Mouse (Mus musculus) A20 (cell line): ENCODE data around the gene Prc1.

Experiments
- DNase-seq: peaks from one replicate; pipeline ENCODE4 v3.0.0-alpha.2; 2011; ENCODE audit warnings: low read depth, low spot score

Prc1 gene

GRCm38 (mm10) chr7:80294062-80294763, at the start of gene Prc1:
Gene Prc1, plus strand, starts transcription at chr7:80294450.
- DNase-seq, result peak; percentile 99

- DNase-seq, result no peak
These were observed 49.4 kb upstream of the Prc1 start for GRCm38 (mm10) chr7:80244851-80245250.

GRCm38 (mm10) chr7:80246148-80246721, 48.0 kb upstream of the Prc1 start, which contains the start of gene Ttll13:
Gene Ttll13, plus strand, starts transcription at chr7:80246376.
- peak; percentile 97 for DNase-seq

- DNase-seq, result no peak
These were observed 47.4 kb upstream of the Prc1 start for GRCm38 (mm10) chr7:80246859-80247258.

- no peak for DNase-seq
These were observed 41.8 kb upstream of the Prc1 start for GRCm38 (mm10) chr7:80252437-80252836.

DNA sequence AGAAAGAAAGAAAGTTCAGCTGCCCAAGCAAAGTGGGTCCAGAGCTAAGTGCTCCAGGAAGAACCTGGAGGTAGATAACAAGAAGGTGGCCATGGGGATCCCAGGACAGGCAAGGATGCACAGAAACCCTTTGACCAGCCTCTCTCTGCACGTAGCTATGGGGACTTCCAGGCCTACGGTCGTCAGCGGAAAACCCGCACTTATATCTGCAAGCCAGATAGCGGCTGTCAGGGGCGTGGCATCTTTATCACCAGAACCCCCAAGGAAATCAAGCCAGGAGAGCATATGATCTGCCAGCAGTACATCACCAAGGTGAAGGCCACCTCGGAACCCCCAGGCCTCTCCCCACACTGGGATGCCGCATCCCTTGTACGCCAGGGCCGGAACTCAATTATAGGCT, 41.4 kb upstream of the Prc1 start:
- no peak for DNase-seq

DNA sequence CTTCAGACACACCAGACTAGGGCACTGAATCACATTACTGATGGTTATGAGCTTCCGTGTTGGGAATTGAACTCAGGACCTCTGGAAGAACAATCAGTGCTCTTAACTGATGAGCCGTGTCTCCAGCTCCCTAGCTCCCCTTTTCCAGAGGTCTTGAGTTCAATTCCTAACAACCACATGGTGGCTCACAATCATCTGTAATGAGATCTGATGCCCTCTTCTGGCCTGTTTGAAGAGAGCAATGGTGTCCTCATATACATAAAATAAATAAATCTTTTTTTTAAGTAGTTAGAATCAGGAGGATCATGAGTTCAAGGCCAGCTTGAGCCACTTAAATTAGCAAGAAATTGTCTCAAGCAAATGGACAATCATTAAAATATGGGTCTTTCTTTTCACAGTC, 38.3 kb upstream of the Prc1 start:
- DNase-seq, result peak; percentile 38

- no peak for DNase-seq
These were observed 36.5 kb upstream of the Prc1 start for GRCm38 (mm10) chr7:80257706-80258105.

DNA sequence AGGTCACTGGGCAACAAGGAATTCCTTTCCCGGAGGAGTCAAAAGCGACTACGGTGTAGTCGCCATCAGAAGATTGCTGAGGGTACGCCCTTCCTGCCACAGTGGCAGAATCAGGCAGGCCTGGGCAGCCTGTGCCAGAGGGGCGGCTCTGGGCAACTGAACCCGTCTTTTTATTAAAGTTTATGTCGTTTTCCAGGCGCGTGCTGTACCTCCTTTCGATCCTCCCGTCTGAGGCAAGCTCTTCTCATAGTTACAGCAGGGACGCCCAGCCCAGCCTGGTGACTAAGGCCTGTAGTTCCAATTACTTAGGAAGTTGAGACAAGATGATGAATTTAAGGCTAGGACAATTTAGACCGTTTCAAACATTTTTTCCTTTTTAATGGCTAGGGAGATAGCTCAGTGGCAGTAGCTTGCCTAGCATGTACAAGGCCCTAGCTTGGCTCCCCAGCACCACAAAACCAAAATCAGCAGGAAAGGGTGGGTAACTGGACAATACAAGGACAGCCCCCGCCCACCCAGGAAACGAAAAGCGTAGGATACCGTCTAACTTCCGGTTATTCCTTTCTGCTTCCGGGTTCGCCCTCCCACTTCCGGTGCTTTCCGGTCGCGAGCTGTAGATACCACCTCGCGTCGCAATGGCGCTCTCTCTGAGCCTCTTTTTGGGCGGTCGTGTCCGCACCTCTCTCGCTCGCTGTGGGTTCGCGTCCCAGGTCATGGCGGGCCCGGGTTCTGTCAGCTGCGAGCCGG, 33.5 kb upstream of the Prc1 start, which contains the start of gene Ngrn:
Gene Ngrn, plus strand, starts transcription at position 591 of the 747 bp plus-strand sequence.
- DNase-seq, result peak; percentile 89

GRCm38 (mm10) chr7:80261372-80261990, 32.8 kb upstream of the Prc1 start:
- DNase-seq, result no peak

DNA sequence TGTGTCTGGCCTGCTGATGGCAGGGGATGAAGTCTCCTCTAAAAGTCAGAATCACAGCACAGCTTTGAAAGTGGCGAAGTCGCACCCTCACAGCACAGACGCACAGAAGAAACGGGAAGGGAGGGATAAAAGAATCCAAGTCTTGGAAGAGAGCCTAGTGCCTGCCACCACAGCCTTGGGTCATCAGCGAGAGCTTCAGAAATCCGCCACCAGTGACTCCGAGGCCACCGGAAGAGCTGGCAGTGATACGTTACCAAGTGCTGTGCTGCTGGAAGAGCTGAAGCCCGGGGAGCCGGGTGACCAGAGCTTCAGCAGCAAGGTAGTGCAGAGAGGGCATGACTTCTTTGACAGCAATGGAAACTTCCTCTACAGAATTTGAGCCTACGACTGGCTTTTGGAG, 29.6 kb upstream of the Prc1 start:
- no peak for DNase-seq

GRCm38 (mm10) chr7:80267764-80268163, 26.5 kb upstream of the Prc1 start:
- no peak for DNase-seq

DNA sequence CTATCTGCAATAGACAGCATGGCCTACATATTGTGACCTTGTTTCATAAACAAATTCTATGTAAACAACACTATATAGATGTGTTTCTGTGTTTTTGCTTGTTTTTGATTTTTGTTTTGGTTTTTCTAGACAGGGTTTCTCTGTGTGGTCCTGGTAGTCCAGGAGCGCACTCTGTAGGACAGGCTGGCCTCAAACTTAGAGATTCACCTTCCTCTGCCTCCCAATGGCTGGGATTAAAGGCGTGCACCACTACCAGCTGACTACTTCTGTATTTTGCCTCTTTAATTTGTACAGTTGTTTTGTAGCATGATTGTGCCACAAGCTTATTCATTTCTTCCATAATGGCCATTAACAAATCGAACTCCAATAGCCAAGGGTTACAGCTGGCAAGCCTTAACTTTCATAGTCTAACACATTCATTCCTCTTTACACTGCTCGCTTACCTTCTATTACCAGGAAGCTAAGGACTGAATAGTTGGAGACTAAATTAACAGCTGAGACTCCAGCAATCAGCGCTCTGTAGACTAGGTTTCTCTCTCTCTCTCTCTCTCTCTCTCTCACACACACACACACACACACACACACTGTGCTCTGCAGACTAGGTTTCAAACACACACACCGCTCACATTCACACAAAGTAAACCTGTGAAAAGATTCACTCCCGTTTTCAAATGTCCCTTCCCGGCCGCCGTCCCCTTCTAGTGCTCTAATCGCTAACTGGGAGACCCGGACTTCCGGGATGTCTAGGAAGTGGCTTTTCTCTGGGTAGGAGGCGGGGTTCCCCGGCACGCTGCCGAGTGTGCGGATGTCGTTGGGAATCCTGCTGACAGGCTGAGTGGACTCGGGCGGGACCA, 25.1 kb upstream of the Prc1 start, which contains the start of gene Vps33b:
Gene Vps33b, plus strand, starts transcription at position 753 of the 854 bp plus-strand sequence.
- DNase-seq, result peak; percentile 92

DNA sequence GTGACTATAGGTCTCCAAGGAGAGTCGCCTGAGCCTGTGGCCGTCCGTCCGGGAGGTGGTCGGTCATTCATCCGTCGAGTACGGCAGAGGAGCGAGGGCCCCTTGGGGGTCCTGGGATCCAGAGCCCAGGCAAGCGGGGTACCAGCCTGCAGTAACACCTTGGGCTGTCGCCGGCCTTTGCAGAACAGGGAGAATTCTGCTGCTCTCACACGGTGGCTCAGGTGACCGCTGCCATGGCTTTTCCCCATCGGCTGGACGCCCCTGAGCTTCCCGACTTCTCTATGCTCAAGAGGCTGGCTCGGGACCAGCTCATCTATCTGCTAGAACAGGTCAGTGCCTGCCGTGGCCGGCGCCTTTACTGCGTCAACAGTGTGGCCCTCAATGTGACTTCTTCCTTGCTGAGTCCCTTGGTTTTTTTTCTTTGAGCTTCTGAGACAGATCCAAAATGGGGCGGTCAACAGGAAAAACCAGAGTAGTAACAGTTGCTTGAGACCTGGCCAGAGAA, 24.4 kb upstream of the Prc1 start:
- DNase-seq, result no peak

DNA sequence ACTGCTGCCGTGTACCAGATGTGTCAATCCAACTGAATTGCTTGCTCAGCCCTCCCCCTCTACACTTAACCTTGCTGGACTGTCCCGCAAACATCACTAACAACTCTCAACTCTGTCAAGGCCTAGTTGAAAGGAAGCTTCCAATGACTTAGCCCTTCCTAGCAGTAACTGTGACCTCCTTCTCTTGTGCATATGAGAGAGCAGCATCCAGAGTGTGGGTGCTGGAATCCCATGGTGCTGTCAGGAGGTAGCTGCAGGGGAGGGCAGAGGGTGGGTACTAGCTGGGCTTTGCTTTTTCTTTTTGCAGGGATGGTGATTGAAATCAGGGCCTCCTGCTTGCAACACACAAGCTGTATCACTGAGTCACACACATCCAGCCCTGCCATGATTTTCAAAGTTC, 20.8 kb upstream of the Prc1 start:
- DNase-seq, result no peak

DNA sequence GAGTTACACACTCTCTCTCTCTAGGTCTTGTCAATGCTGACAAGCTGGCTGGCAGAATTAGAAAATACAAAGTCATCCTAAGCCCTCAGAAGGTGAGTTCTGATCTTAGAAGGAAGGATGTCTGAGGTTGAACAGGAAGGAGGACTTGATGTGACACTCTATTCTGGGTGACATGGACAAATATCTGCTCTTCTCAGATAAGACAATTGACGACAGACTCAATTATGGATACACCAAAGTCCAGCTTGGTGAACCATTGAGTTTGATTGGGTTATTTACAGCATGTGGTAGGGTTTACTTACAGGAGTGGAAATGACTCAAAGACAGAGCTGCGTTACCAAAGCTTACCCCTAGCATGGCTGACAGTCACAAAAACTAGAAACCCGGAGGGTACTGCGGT, 17.9 kb upstream of the Prc1 start:
- DNase-seq, result no peak

DNA sequence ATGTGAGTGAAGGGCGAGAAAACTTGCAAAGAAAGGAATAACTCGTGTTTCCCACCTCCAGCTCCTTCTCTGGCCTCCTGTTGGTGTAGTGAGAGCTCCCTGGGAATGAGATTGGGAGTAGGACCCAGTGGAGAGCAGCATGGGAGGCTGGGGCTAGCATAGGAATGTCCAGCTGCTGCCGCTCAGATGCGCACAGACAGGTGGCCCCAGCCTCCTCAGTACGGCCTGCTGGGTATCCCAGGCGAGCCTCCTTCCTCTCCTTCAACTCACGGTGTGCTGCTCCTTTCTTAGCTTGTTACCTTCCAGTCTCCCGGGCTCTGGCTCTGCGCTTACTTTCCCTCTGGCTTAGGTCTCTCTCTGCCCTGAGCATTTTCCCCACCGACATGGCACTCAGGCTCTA, 14.2 kb upstream of the Prc1 start:
- no peak for DNase-seq

DNA sequence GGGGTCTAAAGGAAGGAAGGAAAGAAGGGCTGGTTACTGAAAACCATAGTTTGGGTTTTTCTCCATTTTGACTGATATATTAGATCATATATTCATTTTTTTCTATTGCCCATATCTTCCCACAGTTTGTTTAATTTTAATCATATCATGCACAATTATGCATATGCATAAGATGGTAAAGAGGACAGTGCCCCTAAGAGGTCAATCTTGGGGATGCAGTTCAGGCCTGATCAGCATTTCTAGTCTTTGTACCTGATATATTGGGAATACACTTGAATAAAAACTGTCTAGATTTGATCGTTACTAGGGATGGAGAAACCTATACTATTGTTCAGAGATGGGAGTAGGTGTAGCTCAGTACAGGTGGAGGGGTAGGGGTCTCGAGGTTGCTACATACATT, 13.3 kb upstream of the Prc1 start:
- DNase-seq, result no peak

GRCm38 (mm10) chr7:80281646-80282045, 12.6 kb upstream of the Prc1 start:
- no peak for DNase-seq

DNA sequence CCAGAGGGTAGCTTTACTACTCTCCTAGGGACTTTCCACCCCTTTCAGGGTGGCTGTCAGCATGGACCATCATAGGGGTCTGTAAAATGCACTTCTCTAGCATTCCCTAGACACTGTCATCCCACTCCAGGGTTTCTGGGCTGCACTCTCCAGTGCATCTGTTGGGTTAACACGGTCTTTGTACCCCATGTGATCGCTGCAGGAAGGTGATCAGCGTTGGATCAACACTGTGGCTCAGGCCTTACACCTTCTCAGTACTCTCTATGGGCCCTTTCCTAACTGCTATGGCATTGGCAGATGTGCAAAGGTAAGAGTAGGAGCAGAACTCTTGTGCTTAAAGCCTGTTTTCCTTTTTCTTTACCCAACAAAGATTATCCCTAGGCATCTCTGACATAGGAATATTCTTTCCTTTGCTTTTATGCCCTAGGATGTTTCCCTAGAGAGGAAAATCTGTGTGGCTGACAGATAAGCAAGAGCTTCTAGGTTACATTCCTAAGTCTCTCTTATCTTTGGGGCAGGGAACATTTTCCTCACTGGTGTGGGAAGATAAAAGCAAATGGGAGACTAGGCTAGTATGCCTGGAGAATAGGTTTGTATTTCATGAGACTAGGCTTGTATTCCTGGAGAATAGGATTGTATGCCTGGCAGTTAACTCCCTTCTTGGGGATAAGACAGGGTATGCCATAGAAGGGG, 10.9 kb upstream of the Prc1 start:
- no peak for DNase-seq
